Mouse (Mus musculus): ENCODE data around the gene Col7a1. TPM values are rescaled to one million over a fixed set of nuclear protein-coding genes. Genes with fewer than 3 reads are reported as not detected.

Col7a1 gene
- total and polyA plus RNA-seq, 2 experiments from 2014 or later: 1.5 to 4.5 TPM

DNA sequence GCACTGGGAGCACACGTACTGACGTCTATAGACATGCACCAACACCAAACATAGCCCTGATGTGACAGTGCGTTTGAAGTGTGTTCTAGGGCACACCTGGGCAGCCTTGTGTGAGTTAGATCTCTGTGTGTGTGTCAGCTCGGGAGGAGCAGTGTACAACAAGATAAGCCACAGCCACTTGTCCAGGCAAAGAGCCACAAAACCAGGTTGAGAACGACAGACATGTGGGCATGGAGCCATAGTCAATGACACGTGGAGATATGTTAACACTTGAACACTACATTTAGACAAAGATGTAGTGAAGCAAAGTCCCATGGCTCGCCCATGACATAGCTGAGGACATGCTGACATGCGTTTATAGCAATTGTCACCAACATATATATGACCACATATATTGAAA, 17.2 kb downstream of the Col7a1 start:
- WGBS: 86% methylated on average over 8 of the region's 8 CpGs
- Histone ChIP-seq H3K9me3 (ENCODE audit: low read length) (no peaks in the 10 kb centered on the region), H3K4me2 (ENCODE audit: low read depth, low read length, poor library complexity, severe bottlenecking) (no peak overlapping the region), H3K4me3 (ENCODE audit: low read depth, low read length) (no peak overlapping the region), H3K36me3 (ENCODE audit: insufficient read depth, low read length) (no peaks in the 10 kb centered on the region), H3K4me1 (ENCODE audit: insufficient read depth, low read length) (no peaks in the 10 kb centered on the region), H3K27me3 (ENCODE audit: insufficient read depth, low read length) (no peaks in the 10 kb centered on the region), H3K9ac (replicated peaks; ENCODE audit: low read length, poor library complexity, severe bottlenecking) (no peak overlapping the region), H3K27ac (ENCODE audit: low read depth, low read length) (no peak overlapping the region)
- no peak for TF ChIP-seq CTCF (IDR thresholded peaks at IDR 0.05)
- DNase-seq (ENCODE audit: low spot score): no peak
- no peak for ATAC-seq (ENCODE audit: low FRiP score)

DNA sequence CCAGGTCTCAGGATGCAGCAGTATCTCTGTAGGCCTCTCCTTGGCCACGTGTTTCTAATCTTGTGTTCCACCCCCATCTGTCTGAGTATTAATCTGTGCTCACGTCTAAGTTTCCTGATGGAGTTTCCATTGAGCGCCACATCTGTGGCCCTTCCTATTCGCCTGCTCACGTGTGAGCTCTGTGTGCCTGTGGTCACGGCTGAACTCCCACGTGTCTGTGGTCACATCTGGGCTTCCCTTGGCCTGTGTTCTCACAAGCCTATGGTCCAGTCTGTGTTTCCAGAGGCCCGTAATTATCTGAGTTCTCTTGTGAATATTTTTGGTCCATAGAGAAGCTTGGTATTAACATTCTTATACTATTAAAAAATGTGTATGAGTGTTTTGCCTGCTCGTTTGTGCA, 23.1 kb downstream of the Col7a1 start:
- ATAC-seq (ENCODE audit: low FRiP score) (no peak), DNase-seq (ENCODE audit: low spot score) (no peak)
- no peak overlapping the region for H3K4me2 ChIP-seq (ENCODE audit: low read depth, low read length, poor library complexity, severe bottlenecking)
- no peaks in the 10 kb centered on the region for H3K4me1 ChIP-seq (ENCODE audit: insufficient read depth, low read length)
- TF ChIP-seq CTCF (IDR thresholded peaks at IDR 0.05): no peak
- H3K4me3 ChIP-seq (ENCODE audit: low read depth, low read length): no peak overlapping the region
- H3K9me3 ChIP-seq (ENCODE audit: low read length): no peaks in the 10 kb centered on the region
- no peak overlapping the region for H3K9ac ChIP-seq (replicated peaks; ENCODE audit: low read length, poor library complexity, severe bottlenecking)
- WGBS: 87% methylated on average over 9 of the region's 9 CpGs
- H3K27ac ChIP-seq (ENCODE audit: low read depth, low read length): no peak overlapping the region
- H3K36me3 ChIP-seq (ENCODE audit: insufficient read depth, low read length): no peaks in the 10 kb centered on the region
- no peaks in the 10 kb centered on the region for H3K27me3 ChIP-seq (ENCODE audit: insufficient read depth, low read length)

DNA sequence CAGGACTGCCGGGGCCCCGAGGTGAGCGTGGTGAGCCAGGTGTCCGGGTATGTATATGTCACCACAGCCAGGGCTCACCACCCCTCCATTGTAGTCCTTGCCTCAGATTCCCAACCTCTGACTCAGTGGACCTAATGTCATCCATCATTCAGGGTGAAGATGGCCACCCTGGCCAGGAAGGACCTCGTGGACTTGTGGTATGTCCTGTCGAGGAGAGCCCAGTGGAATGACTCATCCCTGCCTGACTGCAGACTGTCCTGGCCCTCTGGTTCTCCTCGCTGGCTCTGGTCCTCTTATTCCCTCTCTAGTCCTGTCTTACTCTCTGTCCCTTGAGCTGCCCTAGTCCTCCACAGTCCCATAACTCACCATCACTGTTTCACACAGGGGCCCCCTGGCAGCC, 24.6 kb downstream of the Col7a1 start:
- Histone ChIP-seq H3K4me1 (ENCODE audit: insufficient read depth, low read length) (no peaks in the 10 kb centered on the region), H3K27ac (ENCODE audit: low read depth, low read length) (no peak overlapping the region), H3K36me3 (ENCODE audit: insufficient read depth, low read length) (no peaks in the 10 kb centered on the region), H3K4me3 (ENCODE audit: low read depth, low read length) (no peak overlapping the region), H3K27me3 (ENCODE audit: insufficient read depth, low read length) (no peaks in the 10 kb centered on the region), H3K9me3 (ENCODE audit: low read length) (no peaks in the 10 kb centered on the region), H3K4me2 (ENCODE audit: low read depth, low read length, poor library complexity, severe bottlenecking) (no peak overlapping the region), H3K9ac (replicated peaks; ENCODE audit: low read length, poor library complexity, severe bottlenecking) (no peak overlapping the region)
- 78% methylated on average over 7 of the region's 7 CpGs for WGBS
- no peak for DNase-seq (ENCODE audit: low spot score)
- ATAC-seq (ENCODE audit: low FRiP score): no peak
- no peak for TF ChIP-seq CTCF (IDR thresholded peaks at IDR 0.05)

DNA sequence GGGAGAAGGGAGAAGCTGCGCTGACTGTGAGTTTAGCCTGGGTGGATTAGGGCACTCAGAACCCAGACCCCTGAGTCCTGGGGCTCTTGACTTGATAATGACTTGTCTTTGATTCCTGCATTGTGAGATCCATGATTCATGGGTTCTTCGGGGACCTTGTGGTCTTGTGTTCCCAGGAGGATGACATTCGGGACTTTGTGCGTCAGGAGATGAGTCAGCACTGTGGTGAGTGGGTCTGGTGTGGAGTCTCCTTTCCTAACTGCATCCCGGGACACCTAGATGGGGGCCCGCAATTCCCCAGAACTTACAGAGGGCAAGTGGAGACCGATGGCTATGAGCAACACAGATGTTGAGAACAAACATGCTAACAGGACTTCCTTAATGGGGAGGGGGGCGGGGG, 29.1 kb downstream of the Col7a1 start:
- H3K4me1 ChIP-seq (ENCODE audit: insufficient read depth, low read length): no peaks in the 10 kb centered on the region
- 88% methylated on average over 8 of the region's 8 CpGs for WGBS
- no peak overlapping the region for H3K4me3 ChIP-seq (ENCODE audit: low read depth, low read length)
- no peaks in the 10 kb centered on the region for H3K9me3 ChIP-seq (ENCODE audit: low read length)
- no peaks in the 10 kb centered on the region for H3K36me3 ChIP-seq (ENCODE audit: insufficient read depth, low read length)
- no peak overlapping the region for H3K4me2 ChIP-seq (ENCODE audit: low read depth, low read length, poor library complexity, severe bottlenecking)
- no peak for TF ChIP-seq CTCF (IDR thresholded peaks at IDR 0.05)
- H3K9ac ChIP-seq (replicated peaks; ENCODE audit: low read length, poor library complexity, severe bottlenecking): no peak overlapping the region
- no peak for DNase-seq (ENCODE audit: low spot score)
- H3K27ac ChIP-seq (ENCODE audit: low read depth, low read length): no peak overlapping the region
- no peak for ATAC-seq (ENCODE audit: low FRiP score)
- no peaks in the 10 kb centered on the region for H3K27me3 ChIP-seq (ENCODE audit: insufficient read depth, low read length)

DNA sequence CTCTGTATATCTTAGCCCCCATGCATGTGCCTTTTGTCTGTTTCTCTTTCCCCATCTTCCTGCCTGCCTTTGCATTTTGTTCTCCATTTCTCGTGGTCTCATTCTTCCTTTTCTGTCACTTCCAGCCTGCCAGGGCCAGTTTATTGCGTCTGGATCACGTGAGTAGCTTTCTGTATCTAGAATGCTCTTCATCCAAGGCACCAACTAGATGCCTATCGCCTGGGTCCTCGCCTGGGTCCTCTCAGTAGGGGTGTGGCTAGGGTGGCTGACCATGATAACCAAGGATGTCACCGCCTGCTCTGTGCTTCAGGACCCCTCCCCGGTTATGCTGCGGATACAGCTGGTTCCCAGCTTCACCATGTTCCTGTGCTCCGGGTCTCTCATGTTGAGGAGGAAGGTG, 29.8 kb downstream of the Col7a1 start:
- no peak for DNase-seq (ENCODE audit: low spot score)
- H3K4me2 ChIP-seq (ENCODE audit: low read depth, low read length, poor library complexity, severe bottlenecking): no peak overlapping the region
- no peaks in the 10 kb centered on the region for H3K36me3 ChIP-seq (ENCODE audit: insufficient read depth, low read length)
- H3K4me3 ChIP-seq (ENCODE audit: low read depth, low read length): no peak overlapping the region
- no peak overlapping the region for H3K9ac ChIP-seq (replicated peaks; ENCODE audit: low read length, poor library complexity, severe bottlenecking)
- TF ChIP-seq CTCF (IDR thresholded peaks at IDR 0.05): no peak
- no peaks in the 10 kb centered on the region for H3K9me3 ChIP-seq (ENCODE audit: low read length)
- ATAC-seq (ENCODE audit: low FRiP score): no peak
- no peaks in the 10 kb centered on the region for H3K27me3 ChIP-seq (ENCODE audit: insufficient read depth, low read length)
- WGBS: 83% methylated on average over 9 of the region's 9 CpGs
- H3K27ac ChIP-seq (ENCODE audit: low read depth, low read length): no peak overlapping the region
- H3K4me1 ChIP-seq (ENCODE audit: insufficient read depth, low read length): no peaks in the 10 kb centered on the region

DNA sequence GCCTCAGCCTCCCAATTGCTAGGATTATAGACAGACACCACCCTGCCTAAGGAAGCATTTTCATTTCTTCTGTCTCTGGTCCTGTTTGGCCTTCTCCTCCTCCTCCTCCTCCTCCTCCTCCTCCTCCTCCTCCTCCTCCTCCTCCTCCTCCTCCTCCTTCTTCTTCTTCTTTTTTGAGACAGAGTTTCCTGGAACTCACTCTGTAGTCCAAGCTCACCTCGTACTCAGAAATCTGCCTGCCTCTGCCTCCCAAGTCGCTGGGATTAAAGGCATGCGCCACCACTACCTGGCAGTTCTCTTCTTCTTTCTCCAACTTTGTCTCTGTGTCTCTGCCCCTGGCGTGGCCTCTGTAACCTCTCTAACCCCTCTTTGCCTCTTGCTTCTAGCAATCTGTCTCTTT, 32.3 kb downstream of the Col7a1 start, which contains the start of gene Ucn2:
Ucn2 (plus strand) TSS at position 301 of the 400 bp plus-strand sequence.
- no peak for TF ChIP-seq CTCF (IDR thresholded peaks at IDR 0.05)
- ATAC-seq (ENCODE audit: low FRiP score) (no peak), DNase-seq (ENCODE audit: low spot score) (no peak)
- H3K4me3 ChIP-seq (ENCODE audit: low read depth, low read length): no peak within 1 kb of the TSS
- no peaks in the 10 kb centered on the region for H3K4me1 ChIP-seq (ENCODE audit: insufficient read depth, low read length)
- H3K27ac ChIP-seq (ENCODE audit: low read depth, low read length): no peak within 1 kb of the TSS
- no peak within 1 kb of the TSS for H3K4me2 ChIP-seq (ENCODE audit: low read depth, low read length, poor library complexity, severe bottlenecking)
- WGBS: 90% methylated on average over 3 of the region's 4 CpGs
- no peaks in the 10 kb centered on the region for H3K9me3 ChIP-seq (ENCODE audit: low read length)
- H3K27me3 ChIP-seq (ENCODE audit: insufficient read depth, low read length): no peaks in the 10 kb centered on the region
- H3K9ac ChIP-seq (replicated peaks; ENCODE audit: low read length, poor library complexity, severe bottlenecking): no peak within 1 kb of the TSS
- H3K36me3 ChIP-seq (ENCODE audit: insufficient read depth, low read length): no peaks in the 10 kb centered on the region
